Mouse (Mus musculus) urinary bladder, postnatal 25 days (tissue): ENCODE results near the gene Plekha6.

Experiments used
- DNase-seq: peaks from one replicate; pipeline ENCODE4 v3.0.0; 2022; ENCODE audit warnings: low spot score

Plekha6 gene

GRCm38 (mm10) chr1:133163820-133164431, at the start of gene Plekha6:
TSS of gene Plekha6 (plus strand) at chr1:133164210.
- DNase-seq, result peak; percentile 41

DNA sequence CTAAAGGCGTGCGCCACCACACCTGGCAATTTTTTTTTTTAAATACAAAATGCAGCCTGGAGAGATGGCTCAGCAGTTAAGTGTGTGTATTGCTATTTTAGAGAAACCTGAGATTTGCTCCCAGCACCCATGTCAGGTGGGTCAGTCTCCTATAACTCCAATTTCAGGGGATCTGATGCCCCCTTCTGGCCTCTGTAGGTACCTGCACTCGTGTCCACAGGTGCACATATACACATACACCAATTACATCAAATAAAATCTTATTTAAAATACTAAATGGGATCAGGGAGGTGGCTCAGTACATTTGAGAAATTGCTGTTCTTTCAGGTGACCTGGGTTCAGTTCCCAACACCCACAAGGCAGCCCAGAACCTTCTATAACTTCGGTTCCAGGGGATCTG, 47.9 kb upstream of the Plekha6 start:
- no peak for DNase-seq

- DNase-seq, result no peak
These were observed 45.9 kb upstream of the Plekha6 start for GRCm38 (mm10) chr1:133118127-133118526.

- DNase-seq, result no peak
These were observed 45.2 kb upstream of the Plekha6 start for GRCm38 (mm10) chr1:133118844-133119243.

DNA sequence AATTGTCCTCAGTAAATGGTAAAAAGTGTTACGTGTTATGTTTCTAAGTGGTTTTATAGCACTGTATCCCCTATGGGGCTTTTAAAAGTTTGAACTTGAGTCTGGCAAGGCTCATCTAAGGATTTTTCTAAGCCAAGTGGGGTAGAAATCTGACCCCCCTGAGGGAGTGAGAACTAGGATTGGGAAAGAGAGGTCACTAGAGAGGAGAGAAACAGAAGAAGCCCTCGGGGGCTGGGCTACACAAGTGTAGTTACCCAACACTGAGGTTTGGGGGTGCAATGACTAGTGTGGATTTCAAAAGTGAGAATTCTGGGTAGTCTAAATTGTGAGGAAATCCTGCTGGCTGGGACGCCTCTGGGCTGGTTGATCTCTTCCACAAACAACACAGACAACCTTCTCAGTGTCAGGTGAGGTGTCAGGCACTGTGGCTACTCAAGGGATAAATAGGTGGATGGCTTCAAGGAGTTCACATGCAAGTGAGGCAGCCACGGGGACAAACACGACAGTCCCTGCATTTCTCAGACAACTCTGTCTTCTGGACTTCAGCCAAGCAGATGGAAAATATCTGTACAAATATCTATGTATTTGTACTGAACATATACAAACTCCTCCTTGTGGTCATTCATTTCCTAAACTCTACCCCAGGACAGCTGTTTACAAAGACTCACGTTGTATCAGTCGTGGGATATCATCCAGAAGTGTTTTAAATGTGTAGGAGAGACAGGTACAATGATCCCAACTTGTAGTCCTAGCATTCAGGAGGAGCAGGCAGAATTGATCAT, 43.9 kb upstream of the Plekha6 start:
- DNase-seq, result no peak

- DNase-seq, result no peak
These were observed 42.8 kb upstream of the Plekha6 start for GRCm38 (mm10) chr1:133121246-133121645.

- no peak for DNase-seq
These were observed 39.9 kb upstream of the Plekha6 start for GRCm38 (mm10) chr1:133124137-133124536.

DNA sequence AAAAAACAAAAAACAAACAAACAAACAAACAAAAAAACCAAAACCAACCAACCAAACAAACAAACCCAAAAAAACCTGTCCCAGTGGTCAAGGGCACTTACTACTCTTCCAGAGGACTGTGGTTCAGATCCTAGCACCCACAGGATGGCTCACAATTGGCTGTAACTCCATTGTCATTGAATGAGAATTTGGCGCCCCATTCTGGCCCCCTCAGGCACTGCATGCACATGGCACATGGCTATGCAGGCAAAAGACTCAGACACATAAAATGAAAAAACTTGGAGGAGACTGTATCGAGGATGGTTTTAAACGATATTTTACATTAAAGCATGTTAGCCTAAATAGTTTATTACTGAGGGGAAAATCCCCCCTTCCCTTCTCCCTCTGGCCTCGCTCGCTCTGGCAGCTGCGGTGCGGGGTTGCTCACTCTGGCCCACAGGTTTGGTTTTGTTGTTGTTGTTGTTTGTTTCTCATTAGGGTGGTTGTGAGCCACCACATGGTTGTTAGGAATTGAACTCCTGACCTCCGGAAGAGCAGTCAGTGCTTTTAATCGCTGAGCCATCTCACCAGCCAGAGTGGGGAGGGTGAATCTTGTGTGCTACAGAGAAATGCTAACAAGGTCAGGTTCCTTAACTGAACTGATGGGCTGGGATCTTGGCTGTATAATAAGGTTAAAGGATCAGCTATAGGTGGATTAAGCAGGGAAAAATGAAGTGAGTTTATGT, 38.2 kb upstream of the Plekha6 start:
- no peak for DNase-seq

GRCm38 (mm10) chr1:133126365-133126740, 37.7 kb upstream of the Plekha6 start:
- no peak for DNase-seq

- DNase-seq, result no peak
These were observed 36.7 kb upstream of the Plekha6 start for GRCm38 (mm10) chr1:133127328-133127727.

DNA sequence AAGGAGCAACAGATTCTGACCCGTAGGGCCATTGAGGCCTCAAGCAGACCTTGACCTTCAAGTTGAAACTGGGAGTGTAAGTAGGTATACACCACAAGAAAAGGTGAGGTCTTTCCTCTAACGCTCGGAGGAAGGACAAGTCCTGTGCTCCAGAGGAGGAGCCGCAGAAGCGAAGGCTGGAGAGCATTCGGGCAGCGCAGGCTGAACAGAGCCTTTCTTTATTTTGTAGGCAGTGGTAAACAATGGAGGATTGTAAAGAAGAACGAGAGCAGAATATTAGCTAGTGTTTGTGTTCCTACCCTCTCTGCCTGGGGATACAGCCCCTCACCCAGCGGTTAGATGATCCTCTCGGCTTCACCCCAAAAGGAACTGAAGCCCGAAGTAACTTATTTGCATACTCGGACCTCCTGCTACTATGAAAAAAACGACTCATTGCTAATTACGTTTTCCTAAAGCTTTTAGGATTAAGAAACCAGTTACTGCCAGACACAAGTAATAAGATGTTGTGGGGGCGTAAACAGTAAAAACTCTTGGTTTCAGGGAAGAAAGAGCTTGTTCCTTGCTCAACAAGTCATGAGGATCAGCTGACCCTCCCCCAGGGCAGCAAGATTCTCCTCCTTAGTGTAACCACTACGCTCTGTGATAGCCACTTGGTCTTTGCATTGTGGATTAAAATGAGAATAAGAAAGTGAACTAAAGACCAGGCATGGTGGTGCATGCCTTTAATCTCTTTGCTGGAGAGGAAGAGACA, 34.4 kb upstream of the Plekha6 start:
- DNase-seq, result no peak

- DNase-seq, result peak; percentile 91
These were observed 33.1 kb upstream of the Plekha6 start, which contains the start of gene Ppp1r15b for GRCm38 (mm10) chr1:133130638-133131560. TSS of gene Ppp1r15b (plus strand) at chr1:133131143.

- DNase-seq, result no peak
These were observed 32.5 kb upstream of the Plekha6 start for GRCm38 (mm10) chr1:133131561-133131905.

- no peak for DNase-seq
These were observed 32.1 kb upstream of the Plekha6 start for GRCm38 (mm10) chr1:133131936-133132335.

GRCm38 (mm10) chr1:133132388-133133326, 31.4 kb upstream of the Plekha6 start:
- DNase-seq, result no peak

DNA sequence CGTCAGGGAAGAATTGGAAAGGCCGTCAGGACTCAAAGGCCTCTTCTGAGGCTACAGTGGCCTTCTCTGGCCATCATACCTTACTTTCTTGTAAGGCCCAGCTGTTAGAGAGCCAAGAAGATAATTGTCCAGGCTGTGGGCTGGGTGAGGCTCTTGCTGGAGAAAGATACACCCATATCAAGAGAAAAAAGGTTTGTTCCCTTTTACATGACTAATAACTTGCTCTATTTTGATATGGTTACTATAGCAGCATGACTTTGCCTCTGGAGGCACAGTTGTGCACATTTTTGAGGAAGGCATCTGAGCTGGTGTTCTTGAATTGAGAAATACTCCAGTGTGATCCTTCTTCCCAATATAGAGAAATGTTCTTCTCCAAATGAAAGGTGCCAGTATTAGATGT, 30.6 kb upstream of the Plekha6 start:
- no peak for DNase-seq

DNA sequence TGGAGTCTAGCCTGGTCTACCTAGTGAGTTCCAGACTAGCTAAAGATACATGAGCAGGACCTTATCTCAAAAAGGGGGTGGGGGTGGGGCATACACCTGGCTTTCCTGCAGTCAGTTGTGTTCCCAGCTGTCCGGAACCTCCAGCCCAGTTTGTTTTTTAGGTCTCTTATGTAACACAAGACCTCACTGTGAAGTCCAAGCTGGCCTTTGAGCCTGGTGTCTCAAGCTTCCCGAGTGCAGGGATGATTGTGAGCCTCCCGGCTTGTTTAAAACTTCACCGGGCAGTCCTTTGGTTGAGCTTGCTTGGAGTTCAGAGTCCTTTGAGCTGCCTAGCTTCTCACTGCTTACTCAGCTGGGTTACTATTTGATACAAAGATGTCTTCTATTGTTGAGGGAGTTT, 29.9 kb upstream of the Plekha6 start:
- DNase-seq, result no peak

DNA sequence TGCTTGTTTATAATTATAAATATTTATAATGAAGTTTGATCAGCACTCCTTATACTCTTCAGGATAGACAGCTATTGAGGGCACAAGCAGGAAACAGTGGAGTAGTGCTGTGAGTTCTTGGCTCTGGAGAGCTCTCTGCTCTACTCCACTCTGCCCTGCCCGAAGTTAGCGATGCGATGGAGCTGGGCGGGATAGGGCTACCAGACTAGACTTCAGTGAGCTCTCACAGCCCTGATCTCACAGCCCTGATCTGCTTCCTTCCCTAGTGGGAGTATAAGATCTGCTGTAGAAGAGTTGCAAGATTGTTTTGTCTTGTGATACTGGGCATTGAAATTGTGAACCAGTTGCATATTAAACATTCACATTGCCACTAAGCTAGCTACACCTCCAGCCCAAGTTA, 29.1 kb upstream of the Plekha6 start:
- no peak for DNase-seq

DNA sequence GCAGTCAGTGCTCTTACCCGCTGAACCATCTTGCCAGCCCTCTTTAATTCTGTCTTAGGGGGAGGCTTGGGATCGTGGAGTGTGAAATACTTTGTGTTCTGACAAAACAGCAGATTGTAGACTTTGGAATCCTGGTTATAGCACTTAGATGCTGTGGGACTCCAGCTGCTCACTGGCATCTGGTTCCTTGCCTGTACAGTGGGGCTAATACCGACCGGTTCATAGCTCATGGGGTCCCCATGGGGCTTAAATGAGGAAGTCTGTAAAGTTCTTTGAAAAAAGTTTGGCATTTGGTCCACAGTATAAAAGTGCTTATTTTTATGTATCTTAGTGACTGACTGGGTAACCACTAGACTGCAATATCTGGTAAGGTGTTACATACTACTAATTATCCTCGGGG, 28.2 kb upstream of the Plekha6 start:
- DNase-seq, result no peak

GRCm38 (mm10) chr1:133138401-133138800, 25.6 kb upstream of the Plekha6 start:
- DNase-seq, result no peak
